Mouse (Mus musculus): ENCODE data around the gene Pigt. TPM values are rescaled to one million over a fixed set of nuclear protein-coding genes. Genes with fewer than 3 reads are reported as not detected.

The Pigt gene
- total and polyA plus RNA-seq, 3 experiments: 31.3 to 51.3 (median 31.5) TPM

DNA sequence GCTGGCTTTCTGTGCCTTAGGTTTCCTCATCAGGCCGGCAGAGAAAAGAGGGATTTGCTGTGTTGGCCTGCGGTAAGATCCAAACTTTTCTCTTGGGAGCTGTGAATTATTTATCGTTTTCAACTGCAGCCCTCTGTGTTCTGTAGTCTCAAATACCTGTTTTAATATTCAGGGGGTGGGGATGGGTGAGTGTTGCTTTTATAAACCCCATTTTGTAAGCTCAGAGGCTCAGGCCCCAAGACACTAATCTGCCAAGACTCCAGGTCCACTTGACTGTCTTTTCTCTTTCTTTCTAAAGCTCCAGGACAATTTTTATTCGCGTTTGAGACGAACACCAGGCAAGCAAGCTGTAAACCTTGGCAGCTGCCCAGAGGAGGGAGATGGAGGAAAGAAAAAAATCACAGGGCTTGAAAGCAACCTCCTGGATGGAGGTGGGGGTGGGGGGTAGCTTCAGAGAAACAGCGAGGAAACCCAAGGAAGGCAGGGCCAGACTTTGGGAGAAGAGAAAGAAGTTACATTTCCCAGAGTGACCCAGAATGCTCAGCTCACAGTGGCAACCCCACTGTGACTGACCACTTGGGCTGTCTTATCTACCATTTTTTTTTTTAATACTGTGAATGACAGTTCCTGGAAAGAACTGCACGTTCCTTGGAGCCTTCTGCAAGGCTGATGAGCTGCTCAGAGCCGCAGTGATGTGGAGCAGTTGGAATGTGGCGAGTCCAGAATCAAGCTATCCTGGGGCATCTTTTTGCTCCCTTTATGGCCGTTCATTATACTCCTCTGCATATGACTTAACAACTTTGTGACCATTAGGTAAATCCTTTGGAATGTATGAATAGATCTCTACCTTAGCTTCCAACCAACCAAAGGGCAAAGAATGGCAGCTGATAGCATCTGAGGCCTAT lies 21.2 kb downstream of the Pigt start:
- H3K4me1 ChIP-seq (ENCODE audit: control insufficient read depth, insufficient read depth, low read length): peaks cover 2% of the 10 kb centered on the region; the same call in 1 of the 2 replicates
- DNase-seq: no peak
- intact Hi-C loops (cut with DNase I): loop anchor here (1.0 kb wide), 2 partner anchors 48 to 58 kb away; partner anchors contain the start of gene Gm20458
- WGBS: 48% methylated on average over 11 of the region's 11 CpGs
- TF ChIP-seq CTCF (IDR thresholded peaks at IDR 0.05): no peak
- TF ChIP-seq EP300 (IDR thresholded peaks at IDR 0.05; ENCODE audit: insufficient read depth, low read depth, low read length): no peak
- no peak for TF ChIP-seq POLR2A (IDR thresholded peaks at IDR 0.05; ENCODE audit: insufficient read depth, low read depth, low read length)
- H3K36me3 ChIP-seq (ENCODE audit: control insufficient read depth, insufficient read depth, low read length): no peaks in the 10 kb centered on the region
- H3K79me2 ChIP-seq (replicated peaks; ENCODE audit: control insufficient read depth, insufficient read depth, low read length): no peaks in the 10 kb centered on the region
- no peak overlapping the region for H3K9ac ChIP-seq (ENCODE audit: low read depth, low read length)
- no peak overlapping the region for H3K4me3 ChIP-seq
- H3K27ac ChIP-seq: no peak overlapping the region
- no peaks in the 10 kb centered on the region for H3K27me3 ChIP-seq (ENCODE audit: control insufficient read depth, insufficient read depth, low read length)

DNA sequence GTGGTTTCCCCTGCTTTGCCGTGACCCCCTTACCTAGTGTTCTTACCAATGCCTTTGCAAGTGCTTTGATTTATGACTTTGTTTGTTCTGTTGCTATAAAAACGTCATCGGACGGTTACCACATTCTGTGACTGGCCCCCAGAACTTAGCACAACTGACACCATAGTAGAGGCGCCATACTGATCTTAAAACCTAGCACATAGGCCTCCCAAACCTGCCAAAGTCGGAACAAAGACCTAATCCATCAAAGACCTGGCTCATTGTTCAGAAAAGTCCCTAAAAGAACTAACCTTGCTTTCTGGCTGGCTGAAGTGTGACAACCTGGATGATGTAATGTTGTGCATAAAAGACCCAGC lies 21.8 kb downstream of the Pigt start:
- no peak for DNase-seq
- Histone ChIP-seq H3K4me3 (no peak overlapping the region), H3K36me3 (ENCODE audit: control insufficient read depth, insufficient read depth, low read length) (no peaks in the 10 kb centered on the region), H3K79me2 (replicated peaks; ENCODE audit: control insufficient read depth, insufficient read depth, low read length) (no peaks in the 10 kb centered on the region), H3K27ac (no peak overlapping the region), H3K27me3 (ENCODE audit: control insufficient read depth, insufficient read depth, low read length) (no peaks in the 10 kb centered on the region), H3K9ac (ENCODE audit: low read depth, low read length) (no peak overlapping the region), H3K4me1 (ENCODE audit: control insufficient read depth, insufficient read depth, low read length) (no peaks in the 10 kb centered on the region; the same call in 1 of the 2 replicates)
- intact Hi-C loops (cut with DNase I): no loop called here
- TF ChIP-seq CTCF (IDR thresholded peaks at IDR 0.05) (no peak), POLR2A (IDR thresholded peaks at IDR 0.05; ENCODE audit: insufficient read depth, low read depth, low read length) (no peak), EP300 (IDR thresholded peaks at IDR 0.05; ENCODE audit: insufficient read depth, low read depth, low read length) (no peak)
- WGBS: 84% methylated on average over 6 of the region's 6 CpGs

DNA sequence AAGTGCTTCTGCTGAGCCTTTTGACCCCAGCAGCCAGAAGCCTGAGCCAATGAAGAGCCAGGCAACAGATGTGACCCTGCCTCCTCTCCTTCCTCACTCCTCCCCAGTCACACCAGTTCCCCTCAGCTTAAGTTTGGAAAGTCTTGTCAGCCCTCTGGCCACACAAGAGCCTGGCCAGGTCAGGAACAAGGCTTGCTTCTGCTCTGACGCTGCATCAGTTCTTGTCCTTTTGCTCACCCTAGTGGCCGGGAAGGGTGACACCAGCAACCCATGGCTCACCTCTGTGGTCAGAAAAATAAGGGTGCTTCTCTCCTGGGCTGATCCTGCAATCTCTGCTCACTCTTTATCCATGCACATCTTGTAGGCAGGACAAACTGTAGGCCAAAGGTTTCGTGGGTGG lies 23.5 kb downstream of the Pigt start:
- no peak overlapping the region for H3K27ac ChIP-seq
- no peaks in the 10 kb centered on the region for H3K79me2 ChIP-seq (replicated peaks; ENCODE audit: control insufficient read depth, insufficient read depth, low read length)
- H3K4me3 ChIP-seq: no peak overlapping the region
- DNase-seq: peak; percentile 52 to 56
- WGBS: 6% methylated on average over 3 of the region's 3 CpGs
- no peak overlapping the region for H3K9ac ChIP-seq (ENCODE audit: low read depth, low read length)
- H3K4me1 ChIP-seq (ENCODE audit: control insufficient read depth, insufficient read depth, low read length): no peaks in the 10 kb centered on the region; the same call in 1 of the 2 replicates
- intact Hi-C loops (cut with DNase I): loop anchor here (1.0 kb wide), 1 partner anchor 103 kb away; no protein-coding TSS in a partner anchor
- TF ChIP-seq EP300 (IDR thresholded peaks at IDR 0.05; ENCODE audit: insufficient read depth, low read depth, low read length) (peak; percentile 80), POLR2A (IDR thresholded peaks at IDR 0.05; ENCODE audit: insufficient read depth, low read depth, low read length) (no peak), CTCF (IDR thresholded peaks at IDR 0.05) (peak; percentile 83)
- no peaks in the 10 kb centered on the region for H3K27me3 ChIP-seq (ENCODE audit: control insufficient read depth, insufficient read depth, low read length)
- H3K36me3 ChIP-seq (ENCODE audit: control insufficient read depth, insufficient read depth, low read length): no peaks in the 10 kb centered on the region

- 10% methylated on average over 11 of the region's 11 CpGs for WGBS
- TF ChIP-seq POLR2A (IDR thresholded peaks at IDR 0.05; ENCODE audit: insufficient read depth, low read depth, low read length) (no peak), EP300 (IDR thresholded peaks at IDR 0.05; ENCODE audit: insufficient read depth, low read depth, low read length) (no peak), CTCF (IDR thresholded peaks at IDR 0.05) (no peak)
- peak in 1 of 2 experiments; percentile 30 for DNase-seq
- no peaks in the 10 kb centered on the region; the same call in 1 of the 2 replicates for H3K4me1 ChIP-seq (ENCODE audit: control insufficient read depth, insufficient read depth, low read length)
- H3K27ac ChIP-seq: no peak overlapping the region
- H3K4me3 ChIP-seq: no peak overlapping the region
- H3K27me3 ChIP-seq (ENCODE audit: control insufficient read depth, insufficient read depth, low read length): no peaks in the 10 kb centered on the region
- H3K36me3 ChIP-seq (ENCODE audit: control insufficient read depth, insufficient read depth, low read length): no peaks in the 10 kb centered on the region
- no peak overlapping the region for H3K9ac ChIP-seq (ENCODE audit: low read depth, low read length)
- no peaks in the 10 kb centered on the region for H3K79me2 ChIP-seq (replicated peaks; ENCODE audit: control insufficient read depth, insufficient read depth, low read length)
- intact Hi-C loops (cut with DNase I): no loop called here
Measured at GRCm38 (mm10) chr2:164521841-164522240, 24.5 kb downstream of the Pigt start.

DNA sequence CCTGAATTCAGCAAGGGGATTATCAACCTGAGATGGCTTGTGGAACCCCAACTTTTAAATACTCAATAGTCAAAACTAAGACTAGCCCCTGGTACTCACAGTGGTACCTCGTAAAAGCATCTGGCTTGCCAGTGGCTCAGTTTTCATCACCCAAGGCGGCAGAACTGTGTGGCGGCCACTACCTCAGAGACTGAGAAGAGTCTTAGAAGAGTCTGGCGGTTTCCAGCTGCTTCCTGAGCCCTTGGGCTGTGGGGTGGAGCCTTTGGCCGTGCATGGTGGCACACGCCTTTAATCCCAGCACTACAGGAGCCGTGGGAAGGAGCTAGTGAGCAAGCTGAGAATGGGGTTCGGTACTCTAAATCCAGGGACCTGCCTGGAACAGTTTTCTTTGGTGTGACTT lies 25.0 kb downstream of the Pigt start:
- intact Hi-C loops (cut with DNase I): no loop called here
- H3K4me1 ChIP-seq (ENCODE audit: control insufficient read depth, insufficient read depth, low read length): no peaks in the 10 kb centered on the region; the same call in 1 of the 2 replicates
- H3K4me3 ChIP-seq: no peak overlapping the region
- no peaks in the 10 kb centered on the region for H3K27me3 ChIP-seq (ENCODE audit: control insufficient read depth, insufficient read depth, low read length)
- WGBS: 21% methylated on average over 8 of the region's 8 CpGs
- no peak for DNase-seq
- H3K27ac ChIP-seq: no peak overlapping the region
- no peak overlapping the region for H3K9ac ChIP-seq (ENCODE audit: low read depth, low read length)
- TF ChIP-seq CTCF (IDR thresholded peaks at IDR 0.05) (no peak), POLR2A (IDR thresholded peaks at IDR 0.05; ENCODE audit: insufficient read depth, low read depth, low read length) (no peak), EP300 (IDR thresholded peaks at IDR 0.05; ENCODE audit: insufficient read depth, low read depth, low read length) (no peak)
- H3K36me3 ChIP-seq (ENCODE audit: control insufficient read depth, insufficient read depth, low read length): no peaks in the 10 kb centered on the region
- H3K79me2 ChIP-seq (replicated peaks; ENCODE audit: control insufficient read depth, insufficient read depth, low read length): no peaks in the 10 kb centered on the region

DNA sequence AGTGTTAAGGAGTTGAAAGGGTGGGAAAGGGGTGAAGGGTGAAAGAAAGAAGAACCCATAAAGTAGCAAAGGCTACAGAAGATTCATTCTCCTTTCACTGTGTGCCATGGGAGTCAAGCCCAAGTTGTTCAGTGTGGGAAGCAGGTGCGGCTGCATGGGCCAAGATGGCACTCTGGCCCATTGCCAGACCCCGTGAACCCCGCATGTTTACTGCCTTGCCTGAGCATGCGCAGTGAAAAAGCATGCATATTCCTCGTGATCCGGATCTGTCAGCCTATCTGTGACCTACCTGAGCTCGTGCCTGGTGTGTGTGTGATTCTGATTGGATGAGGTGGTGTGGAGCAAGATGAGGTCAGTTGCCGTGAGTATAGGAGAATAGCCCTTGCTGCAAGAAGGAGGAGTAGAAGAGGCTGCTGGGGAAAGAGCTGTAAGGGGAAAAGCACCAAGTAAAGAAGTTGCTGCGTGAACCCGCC lies 26.0 kb downstream of the Pigt start:
- Histone ChIP-seq H3K27ac (no peak overlapping the region), H3K4me3 (no peak overlapping the region), H3K36me3 (ENCODE audit: control insufficient read depth, insufficient read depth, low read length) (no peaks in the 10 kb centered on the region), H3K9ac (ENCODE audit: low read depth, low read length) (no peak overlapping the region), H3K27me3 (ENCODE audit: control insufficient read depth, insufficient read depth, low read length) (no peaks in the 10 kb centered on the region), H3K79me2 (replicated peaks; ENCODE audit: control insufficient read depth, insufficient read depth, low read length) (no peaks in the 10 kb centered on the region), H3K4me1 (ENCODE audit: control insufficient read depth, insufficient read depth, low read length) (no peaks in the 10 kb centered on the region; the same call in 1 of the 2 replicates)
- no peak for TF ChIP-seq EP300 (IDR thresholded peaks at IDR 0.05; ENCODE audit: insufficient read depth, low read depth, low read length)
- no peak for TF ChIP-seq POLR2A (IDR thresholded peaks at IDR 0.05; ENCODE audit: insufficient read depth, low read depth, low read length)
- TF ChIP-seq CTCF (IDR thresholded peaks at IDR 0.05): no peak
- intact Hi-C loops (cut with DNase I): no loop called here
- DNase-seq: no peak
- WGBS: 76% methylated on average over 10 of the region's 10 CpGs
